Mouse (Mus musculus): ENCODE data around the gene Tmem143.

DNA sequence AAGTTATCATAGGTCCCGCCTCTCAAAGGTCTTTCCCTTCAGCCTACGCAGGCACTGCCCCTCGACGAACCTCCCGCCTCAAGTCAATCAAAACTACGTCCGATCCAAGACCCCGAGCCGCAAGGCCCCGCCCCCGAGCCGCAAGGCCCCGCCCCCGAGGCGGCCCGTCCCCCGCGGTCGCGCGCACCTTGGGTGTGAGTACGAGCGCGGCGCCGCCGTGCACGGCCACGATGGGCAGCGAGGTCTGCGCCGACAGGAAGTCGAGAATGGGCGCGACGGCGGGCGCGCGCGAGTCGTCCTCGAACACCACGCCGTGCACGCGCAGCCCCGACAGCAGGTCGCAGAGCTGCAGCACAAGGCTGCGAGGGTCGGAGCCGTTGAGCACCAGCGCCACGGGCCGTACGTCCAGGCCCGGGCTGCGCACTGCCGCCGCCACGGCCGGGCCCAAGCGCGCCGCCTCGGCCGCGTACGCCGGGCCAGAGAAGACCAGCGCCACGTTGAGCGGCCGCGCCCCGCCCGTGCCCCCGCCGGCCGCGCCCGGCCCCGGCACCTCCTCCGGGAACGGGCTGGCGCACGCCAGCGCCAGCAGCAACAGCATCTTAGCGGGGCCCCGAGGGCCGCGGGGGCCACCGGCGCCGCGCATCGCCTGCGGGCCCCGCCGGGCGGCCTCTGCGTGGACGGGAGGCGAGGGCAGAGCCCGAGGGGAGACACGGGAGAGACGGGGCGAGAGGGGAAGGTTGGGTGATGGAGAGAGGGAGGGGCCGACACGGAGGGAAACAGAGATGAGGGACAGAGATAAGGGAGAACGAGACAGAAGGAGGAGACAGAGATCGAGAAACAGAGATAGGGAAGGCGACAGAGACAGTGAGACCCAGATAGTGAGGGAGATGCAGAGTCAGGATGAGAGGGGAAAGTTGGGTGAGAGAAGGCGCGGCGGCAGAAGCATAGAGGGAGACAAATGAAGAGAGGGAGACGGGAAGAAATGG lies 30.5 kb upstream of the Tmem143 start:
- TF ChIP-seq CTCF (IDR thresholded peaks at IDR 0.05; ENCODE audit: control insufficient read depth, insufficient read depth, low read length) (no peak), POLR2A (IDR thresholded peaks at IDR 0.05; ENCODE audit: borderline replicate concordance, control insufficient read depth, low read depth, low read length) (peak; percentile 72; the same call in 1 of the 2 replicates)

Data from bone marrow, adult 2 months (tissue).